Mouse (Mus musculus) lung, postnatal 0 days (tissue): ENCODE data around the gene Gatad2a.

ENCODE experiments used
- CTCF ChIP-seq: IDR thresholded peaks from 2 replicates; pipeline ENCODE4 v1.5.1; 2016; ENCODE audit warnings: antibody characterized with exemption, mild to moderate bottlenecking
- EP300 ChIP-seq: IDR thresholded peaks from 2 replicates; pipeline ENCODE4 v1.6.1; 2016; ENCODE audit warnings: antibody characterized with exemption, mild to moderate bottlenecking, control low read depth

GRCm38 (mm10) chr8:69888902-69889301 lies 107.3 kb downstream of the Gatad2a start:
- TF ChIP-seq EP300 (no peak), CTCF (no peak)
